Mouse (Mus musculus): Measurements from ENCODE around the gene Csnk2a2. TPM values are rescaled to one million over a fixed set of nuclear protein-coding genes. Genes with fewer than 3 reads are reported as not detected.

The Csnk2a2 gene
- polyA plus RNA-seq (2015; fragmentation: Nextera tagmentation; extraction: Ambion mirVana) = 8.9 and 12.1 TPM in 2 replicates

DNA sequence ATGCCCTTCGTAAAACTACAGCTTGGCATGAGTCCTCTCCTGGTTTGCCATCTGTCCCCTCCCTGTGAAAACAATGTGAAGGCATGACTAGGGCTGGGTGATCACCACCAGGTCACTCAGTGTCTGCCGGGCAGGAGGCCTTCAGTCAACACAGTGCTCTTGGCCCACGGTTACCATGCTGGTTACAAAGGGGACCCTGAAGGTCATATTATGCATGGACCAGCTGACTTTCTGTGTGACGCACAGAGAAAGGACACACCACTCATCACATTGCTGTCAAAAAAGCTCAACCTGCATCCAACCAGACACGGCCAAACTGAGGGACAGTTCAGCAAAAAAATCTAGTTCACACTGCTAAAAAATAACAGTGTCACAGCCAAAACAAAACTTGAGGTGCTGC is at the start of gene Csnk2a2:
Gene Csnk2a2, minus strand, starts transcription at position 34 of the 400 bp plus-strand sequence.
- no peak for ATAC-seq (ENCODE audit: low FRiP score)
- Histone ChIP-seq H3K4me1 (replicated peaks) (peaks cover 23% of the 10 kb centered on the region), H3K36me3 (peaks cover 6% of the 10 kb centered on the region), H3K9me3 (no peaks in the 10 kb centered on the region), H3K4me3 (peak within 1 kb of the TSS; percentile 97), H3K9ac (peak within 1 kb of the TSS; percentile 96), H3K4me2 (peak within 1 kb of the TSS; percentile 64), H3K27ac (no peak within 1 kb of the TSS), H3K27me3 (no peaks in the 10 kb centered on the region)
- 78% methylated on average over 5 of the region's 5 CpGs for WGBS

DNA sequence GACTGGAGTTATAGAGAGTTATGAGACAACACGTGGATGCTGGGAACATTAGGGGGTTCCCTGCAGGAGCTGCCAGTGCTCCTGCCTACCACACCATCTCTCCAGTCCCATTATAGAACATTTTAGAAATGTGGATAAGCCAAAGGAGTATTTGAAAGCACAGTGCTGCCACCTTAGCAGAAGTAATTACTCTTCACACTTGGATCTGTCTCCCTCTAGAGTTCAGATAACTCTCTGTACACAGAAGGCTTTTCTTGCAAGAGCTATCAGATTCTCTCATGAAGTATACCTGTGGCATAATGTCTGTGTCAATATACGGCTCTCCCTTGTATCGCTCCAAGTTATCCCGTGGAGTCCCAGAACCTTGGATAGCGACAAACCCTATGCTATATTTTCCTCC is 49.6 kb upstream of the Csnk2a2 start:
- no peaks in the 10 kb centered on the region for H3K27me3 ChIP-seq
- no peak overlapping the region for H3K4me3 ChIP-seq
- H3K9me3 ChIP-seq = no peaks in the 10 kb centered on the region
- H3K27ac ChIP-seq = no peak overlapping the region
- no peak overlapping the region for H3K9ac ChIP-seq
- no peak overlapping the region for H3K4me2 ChIP-seq
- WGBS = 89% methylated on average over 5 of the region's 5 CpGs
- ATAC-seq (ENCODE audit: low FRiP score) = no peak
- no peaks in the 10 kb centered on the region for H3K36me3 ChIP-seq
- no peaks in the 10 kb centered on the region for H3K4me1 ChIP-seq (replicated peaks)

DNA sequence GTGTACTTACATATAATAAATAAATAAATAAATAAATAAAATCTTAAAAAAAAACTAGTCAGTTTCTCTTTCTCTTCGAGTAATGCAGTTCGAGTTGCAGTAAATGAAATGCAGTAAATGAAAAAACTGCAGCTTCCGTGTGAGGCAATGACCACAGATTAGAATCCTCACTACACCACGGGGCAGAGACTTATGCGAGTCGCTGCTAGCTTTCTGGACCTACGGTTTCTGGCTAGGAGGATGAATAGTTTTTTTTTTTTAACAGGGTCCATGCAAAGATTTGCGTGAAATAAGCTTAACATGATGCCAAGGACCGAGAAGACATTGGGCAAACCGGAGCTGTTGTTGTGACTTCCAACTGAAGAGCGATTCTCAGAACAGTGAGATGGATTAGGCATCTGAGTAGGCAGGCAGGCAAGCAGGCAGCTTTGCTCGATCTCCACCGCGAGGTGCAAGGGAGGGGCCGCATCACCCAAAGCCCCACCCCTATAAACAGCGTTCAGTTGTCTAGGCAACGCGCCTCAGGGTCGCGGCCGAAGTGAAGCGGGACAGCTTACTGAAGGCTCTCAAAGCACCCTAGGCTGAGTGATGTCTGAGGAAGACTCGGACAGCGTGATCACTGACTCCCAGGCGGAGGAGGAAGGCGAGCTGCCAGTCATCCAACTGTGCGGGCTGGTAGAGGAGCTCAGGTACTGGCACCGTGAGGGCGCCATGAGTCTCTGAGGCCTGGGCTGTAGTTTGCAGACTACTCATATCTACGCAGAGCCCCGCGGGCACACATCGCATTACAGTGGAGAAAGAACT is 43.9 kb upstream of the Csnk2a2 start, which contains the start of gene Ccdc113:
Gene Ccdc113, plus strand, starts transcription at position 502 of the 804 bp plus-strand sequence.
- H3K9me3 ChIP-seq = no peaks in the 10 kb centered on the region
- H3K4me3 ChIP-seq = peak within 1 kb of the TSS; percentile 49
- ATAC-seq (ENCODE audit: low FRiP score) = peak; percentile 86
- H3K27me3 ChIP-seq = no peaks in the 10 kb centered on the region
- H3K4me2 ChIP-seq = peak within 1 kb of the TSS; percentile 82
- H3K4me1 ChIP-seq (replicated peaks) = peaks cover 12% of the 10 kb centered on the region
- no peaks in the 10 kb centered on the region for H3K36me3 ChIP-seq
- peak within 1 kb of the TSS; percentile 71 for H3K9ac ChIP-seq
- 0 out of 2 replicates have a peak within 1 kb of the TSS, but pooled peaks have one; percentile 30 for H3K27ac ChIP-seq
- WGBS = 8% methylated on average over 33 of the region's 33 CpGs

DNA sequence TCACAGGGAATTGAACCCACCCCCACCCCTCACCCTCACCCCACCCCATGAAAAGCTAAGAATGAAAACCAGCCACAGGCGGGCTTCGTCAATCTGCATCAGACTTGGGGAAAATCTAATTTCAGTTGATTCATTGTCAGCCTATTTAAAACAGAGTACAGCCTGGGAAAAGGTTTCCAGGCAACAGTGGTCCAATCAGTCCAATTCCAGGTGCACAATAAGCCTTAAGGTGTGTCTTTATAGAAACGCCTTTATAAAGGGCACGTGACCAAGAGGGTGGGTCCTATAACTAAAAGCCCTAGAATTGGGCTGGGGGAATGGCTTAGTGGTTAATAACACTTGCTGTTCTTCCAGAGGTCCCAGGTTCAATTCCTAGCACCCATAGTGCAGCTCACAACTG is 42.4 kb upstream of the Csnk2a2 start:
- H3K4me3 ChIP-seq = no peak overlapping the region
- no peak overlapping the region for H3K9ac ChIP-seq
- H3K9me3 ChIP-seq = no peaks in the 10 kb centered on the region
- H3K27ac ChIP-seq = no peak overlapping the region
- no peaks in the 10 kb centered on the region for H3K27me3 ChIP-seq
- no peak overlapping the region for H3K4me2 ChIP-seq
- no peak for ATAC-seq (ENCODE audit: low FRiP score)
- peaks cover 12% of the 10 kb centered on the region for H3K4me1 ChIP-seq (replicated peaks)
- no peaks in the 10 kb centered on the region for H3K36me3 ChIP-seq
- 70% methylated on average over 4 of the region's 4 CpGs for WGBS

DNA sequence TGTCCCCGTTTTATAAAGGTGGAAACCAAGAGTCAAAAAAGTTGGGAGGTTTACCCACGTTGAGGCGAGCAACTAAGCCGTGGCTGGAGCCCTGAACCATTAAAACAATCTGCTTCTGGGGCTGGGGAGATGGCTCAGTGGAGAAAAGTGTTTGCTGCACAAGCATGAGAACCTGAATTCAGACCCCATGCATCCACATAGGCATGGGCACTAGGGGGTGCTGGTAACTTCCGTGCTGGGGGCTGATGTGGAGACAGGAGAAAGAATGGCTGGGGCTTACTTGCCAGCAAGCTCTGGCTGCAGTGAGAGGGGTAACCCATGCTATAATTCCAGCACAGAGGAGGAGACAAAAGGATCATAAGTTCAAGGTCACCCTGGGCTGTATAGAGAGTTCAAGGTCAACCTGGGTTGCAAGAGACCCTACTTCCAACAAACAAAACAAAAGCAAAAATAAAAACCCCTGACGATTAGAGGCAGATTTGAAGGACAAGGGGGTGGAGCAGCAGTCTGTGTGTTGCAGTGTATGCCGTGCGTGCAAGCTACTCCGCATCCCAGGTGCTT is 39.0 kb upstream of the Csnk2a2 start:
- H3K36me3 ChIP-seq = no peaks in the 10 kb centered on the region
- no peak overlapping the region for H3K4me2 ChIP-seq
- no peaks in the 10 kb centered on the region for H3K27me3 ChIP-seq
- H3K4me1 ChIP-seq (replicated peaks) = peaks cover 6% of the 10 kb centered on the region; the same call in 1 of the 2 replicates
- no peak for ATAC-seq (ENCODE audit: low FRiP score)
- 67% methylated on average over 9 of the region's 9 CpGs for WGBS
- no peak overlapping the region for H3K4me3 ChIP-seq
- no peak overlapping the region for H3K27ac ChIP-seq
- H3K9me3 ChIP-seq = no peaks in the 10 kb centered on the region
- no peak overlapping the region for H3K9ac ChIP-seq

DNA sequence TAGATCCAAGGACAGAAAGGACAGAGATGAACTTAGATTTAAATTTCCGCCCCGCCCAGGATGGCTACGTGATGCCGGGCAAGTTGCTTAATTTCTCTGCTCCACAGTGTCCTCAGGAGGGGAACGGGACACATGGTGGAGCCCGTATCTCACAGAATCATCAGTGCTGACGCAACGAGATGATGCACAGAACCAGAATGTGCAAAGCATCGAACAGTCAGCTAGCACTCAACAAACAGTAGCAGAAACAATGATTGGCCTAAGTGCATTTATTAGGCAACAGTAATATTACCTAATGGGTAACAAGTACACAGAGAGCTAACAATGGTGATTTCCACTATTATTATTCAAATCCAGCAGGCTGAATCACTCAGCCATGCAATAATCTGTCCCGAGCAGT is 38.4 kb upstream of the Csnk2a2 start:
- H3K36me3 ChIP-seq = no peaks in the 10 kb centered on the region
- no peak for ATAC-seq (ENCODE audit: low FRiP score)
- H3K4me1 ChIP-seq (replicated peaks) = no peaks in the 10 kb centered on the region
- no peak overlapping the region for H3K27ac ChIP-seq
- H3K9ac ChIP-seq = no peak overlapping the region
- H3K4me2 ChIP-seq = no peak overlapping the region
- no peaks in the 10 kb centered on the region for H3K27me3 ChIP-seq
- H3K9me3 ChIP-seq = no peaks in the 10 kb centered on the region
- H3K4me3 ChIP-seq = no peak overlapping the region
- 77% methylated on average over 10 of the region's 10 CpGs for WGBS

DNA sequence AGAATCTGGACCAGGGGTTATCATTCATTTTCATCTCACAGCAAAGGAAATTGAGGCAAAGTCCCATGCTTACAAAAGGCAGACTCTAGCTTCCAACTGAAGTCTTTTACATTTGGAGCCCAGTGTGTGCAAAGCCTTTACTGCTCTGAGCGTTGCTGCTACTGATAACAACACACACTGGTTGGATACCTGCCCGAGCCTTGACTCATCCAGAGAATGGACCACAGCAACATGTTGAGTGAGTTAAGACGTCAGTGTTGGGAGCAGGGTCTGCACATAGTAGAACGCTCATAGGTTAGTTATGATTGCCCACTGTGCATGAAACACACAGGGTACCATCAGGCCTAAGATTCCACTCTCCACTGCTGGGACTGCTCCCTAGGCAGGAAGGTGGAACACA is 34.2 kb upstream of the Csnk2a2 start:
- 93% methylated on average over 4 of the region's 4 CpGs for WGBS
- H3K36me3 ChIP-seq = no peaks in the 10 kb centered on the region
- H3K9me3 ChIP-seq = no peaks in the 10 kb centered on the region
- H3K4me2 ChIP-seq = no peak overlapping the region
- H3K27ac ChIP-seq = no peak overlapping the region
- no peaks in the 10 kb centered on the region for H3K27me3 ChIP-seq
- no peak for ATAC-seq (ENCODE audit: low FRiP score)
- no peak overlapping the region for H3K9ac ChIP-seq
- no peak overlapping the region for H3K4me3 ChIP-seq
- no peaks in the 10 kb centered on the region for H3K4me1 ChIP-seq (replicated peaks)

DNA sequence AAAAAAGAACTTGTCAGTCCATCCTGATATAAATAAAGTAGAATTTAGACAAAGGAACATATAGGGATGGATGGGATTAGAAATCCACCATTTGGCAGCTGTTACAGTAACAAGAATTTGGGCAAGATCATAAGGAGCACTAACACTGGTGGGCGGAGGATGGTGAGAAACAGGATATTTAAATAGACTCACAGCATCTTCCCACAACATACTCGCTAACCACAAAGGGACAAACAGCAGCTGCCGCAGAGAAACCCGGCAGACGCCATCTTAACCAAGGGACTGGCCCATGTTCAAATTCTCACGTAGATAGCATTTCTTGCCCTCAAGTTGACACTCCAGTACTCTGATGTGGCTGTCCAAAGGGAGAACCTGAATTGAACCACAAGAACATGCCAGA is 27.1 kb upstream of the Csnk2a2 start:
- ATAC-seq (ENCODE audit: low FRiP score) = no peak
- Histone ChIP-seq H3K36me3 (no peaks in the 10 kb centered on the region), H3K4me2 (no peak overlapping the region), H3K9me3 (no peaks in the 10 kb centered on the region), H3K4me1 (replicated peaks) (0 out of 2 replicates have a peak, but pooled peaks cover 3% of the 10 kb centered on the region), H3K4me3 (no peak overlapping the region), H3K27me3 (no peaks in the 10 kb centered on the region), H3K27ac (no peak overlapping the region), H3K9ac (no peak overlapping the region)
- 90% methylated on average over 6 of the region's 6 CpGs for WGBS

DNA sequence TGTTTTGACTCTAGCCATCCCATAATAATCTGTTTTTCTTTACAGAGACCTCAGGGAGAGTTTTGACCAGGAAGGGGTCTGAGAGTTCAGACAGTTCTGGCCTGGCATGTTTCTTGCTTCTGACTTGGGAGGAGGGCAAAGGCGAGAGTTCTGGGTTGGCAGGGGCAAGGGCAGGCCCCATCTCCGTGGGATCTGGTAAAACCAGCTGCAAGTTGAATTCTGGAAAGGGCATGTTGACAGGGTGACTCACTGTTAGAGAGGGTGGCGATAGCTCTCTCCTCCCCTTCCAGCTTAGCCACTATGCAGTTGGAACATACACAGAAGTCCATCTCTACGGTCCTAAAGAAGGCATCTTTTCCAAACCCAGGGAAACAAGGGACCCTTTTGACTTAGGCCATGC is 23.4 kb upstream of the Csnk2a2 start:
- Histone ChIP-seq H3K9me3 (no peaks in the 10 kb centered on the region), H3K4me2 (no peak overlapping the region), H3K27ac (no peak overlapping the region), H3K9ac (no peak overlapping the region), H3K4me1 (replicated peaks) (0 out of 2 replicates have a peak, but pooled peaks cover 3% of the 10 kb centered on the region), H3K27me3 (no peaks in the 10 kb centered on the region), H3K4me3 (no peak overlapping the region), H3K36me3 (no peaks in the 10 kb centered on the region)
- ATAC-seq (ENCODE audit: low FRiP score) = no peak
- WGBS = 78% methylated on average over 4 of the region's 4 CpGs

DNA sequence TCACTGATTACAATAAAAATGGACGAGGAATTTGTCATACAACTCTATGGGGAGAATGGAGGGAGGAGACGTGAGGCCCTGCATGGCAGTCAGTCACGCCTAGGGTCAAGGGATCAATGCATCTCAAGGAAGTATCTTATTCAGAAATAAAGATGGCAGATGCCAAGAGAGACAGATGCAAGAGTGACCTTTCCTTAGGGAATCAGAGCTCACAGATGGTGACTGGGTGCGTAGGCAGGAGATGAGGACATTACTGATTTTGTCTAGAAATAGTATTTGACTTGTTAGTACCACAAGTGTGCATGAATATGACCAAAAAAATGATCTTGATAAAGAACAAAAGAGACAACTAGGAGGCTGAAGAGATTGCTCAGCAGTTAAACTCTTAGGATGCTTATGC is 22.4 kb upstream of the Csnk2a2 start:
- 45% methylated on average over 4 of the region's 4 CpGs for WGBS
- Histone ChIP-seq H3K9ac (no peak overlapping the region), H3K9me3 (no peaks in the 10 kb centered on the region), H3K4me1 (replicated peaks) (0 out of 2 replicates have a peak, but pooled peaks cover 3% of the 10 kb centered on the region), H3K27ac (no peak overlapping the region), H3K27me3 (no peaks in the 10 kb centered on the region), H3K4me3 (no peak overlapping the region), H3K36me3 (no peaks in the 10 kb centered on the region), H3K4me2 (no peak overlapping the region)
- no peak for ATAC-seq (ENCODE audit: low FRiP score)

DNA sequence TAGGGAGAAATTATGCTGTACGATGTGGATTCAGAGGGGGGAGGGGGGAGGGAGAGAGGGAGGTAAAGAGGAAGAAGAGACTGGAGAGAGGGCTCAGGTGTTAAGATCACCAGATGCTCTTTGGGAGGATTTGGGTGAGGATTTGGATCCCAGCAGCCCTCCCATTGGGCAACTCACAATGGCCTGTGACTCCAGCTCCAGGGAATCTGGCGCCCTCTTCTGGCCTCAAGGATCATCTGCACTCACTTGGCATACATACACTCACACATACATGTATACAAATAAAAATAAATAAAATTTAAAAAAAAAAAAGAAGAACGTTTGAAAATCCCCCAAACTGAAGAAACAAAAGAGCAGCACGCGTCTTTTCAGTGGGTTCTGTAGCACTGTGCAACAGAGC is 16.4 kb upstream of the Csnk2a2 start:
- no peak overlapping the region for H3K4me3 ChIP-seq
- no peak for ATAC-seq (ENCODE audit: low FRiP score)
- WGBS = 67% methylated on average over 5 of the region's 5 CpGs

DNA sequence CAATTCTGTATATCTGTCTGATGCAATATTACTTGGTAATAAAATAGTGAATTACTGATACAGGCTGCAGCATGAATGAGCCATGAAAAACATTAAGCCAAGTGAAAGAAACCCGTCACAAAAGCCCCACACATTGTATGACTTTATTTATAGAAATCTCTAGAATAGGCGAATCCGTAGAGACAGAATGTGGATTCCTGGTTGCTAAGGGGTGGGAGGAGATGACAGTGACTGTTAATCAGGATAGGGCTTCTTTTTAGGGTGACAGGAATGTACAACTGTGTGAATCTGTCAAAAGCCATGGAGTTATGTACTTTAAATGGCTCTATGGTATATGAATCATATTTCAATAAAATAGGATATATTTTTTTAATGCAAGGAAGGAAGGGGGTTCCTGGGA is 15.8 kb upstream of the Csnk2a2 start:
- Histone ChIP-seq H3K27ac (no peak overlapping the region), H3K4me1 (replicated peaks) (no peaks in the 10 kb centered on the region), H3K9me3 (no peaks in the 10 kb centered on the region), H3K9ac (no peak overlapping the region), H3K4me3 (no peak overlapping the region), H3K27me3 (no peaks in the 10 kb centered on the region), H3K4me2 (no peak overlapping the region), H3K36me3 (no peaks in the 10 kb centered on the region)
- 75% methylated on average over 3 of the region's 3 CpGs for WGBS
- ATAC-seq (ENCODE audit: low FRiP score) = no peak

More for the DNA sequence above, 16.4 kb upstream of the Csnk2a2 start:
- no peak overlapping the region for H3K9ac ChIP-seq
- H3K36me3 ChIP-seq = no peaks in the 10 kb centered on the region
- H3K4me1 ChIP-seq (replicated peaks) = no peaks in the 10 kb centered on the region
- no peaks in the 10 kb centered on the region for H3K9me3 ChIP-seq
- H3K27ac ChIP-seq = no peak overlapping the region
- no peaks in the 10 kb centered on the region for H3K27me3 ChIP-seq
- no peak overlapping the region for H3K4me2 ChIP-seq

DNA sequence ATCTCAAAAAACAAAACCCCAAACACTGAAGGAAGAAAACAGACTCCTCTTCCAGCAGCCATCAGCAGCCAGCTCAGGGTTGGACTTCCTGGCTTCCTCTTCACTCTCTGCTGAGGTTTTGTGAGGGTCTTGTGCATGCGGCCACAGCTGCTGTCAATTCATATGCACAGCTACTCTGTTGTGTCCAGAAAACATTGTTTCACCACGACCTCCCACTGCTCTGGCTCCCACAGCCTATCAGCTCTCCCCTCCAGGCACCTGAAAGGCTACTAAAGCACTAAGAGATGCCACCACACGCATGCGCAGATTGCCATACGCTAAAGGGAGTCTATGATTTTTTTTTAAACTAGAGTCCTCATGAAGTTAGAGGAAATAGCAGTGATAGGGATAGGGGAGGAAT is 15.0 kb upstream of the Csnk2a2 start:
- Histone ChIP-seq H3K9me3 (no peaks in the 10 kb centered on the region), H3K27me3 (no peaks in the 10 kb centered on the region), H3K4me2 (no peak overlapping the region), H3K4me3 (no peak overlapping the region), H3K9ac (no peak overlapping the region), H3K4me1 (replicated peaks) (no peaks in the 10 kb centered on the region), H3K36me3 (no peaks in the 10 kb centered on the region), H3K27ac (no peak overlapping the region)
- ATAC-seq (ENCODE audit: low FRiP score) = no peak
- 54% methylated on average over 5 of the region's 5 CpGs for WGBS

All from hindbrain, embryonic 13.5 days (tissue).